Mouse (Mus musculus) cerebellum, adult 2 months (tissue): ENCODE measurements around the gene Map3k1. TPM values are rescaled to one million over a fixed set of nuclear protein-coding genes. Genes with fewer than 3 reads are reported as not detected.

Experiments
- DNase-seq, 2 experiments: peaks; one replicate each; pipeline ENCODE4 v3.0.0; 2021
- H3K27ac ChIP-seq: fragments of 200-500 bp; 2 replicates; pipeline ENCODE4 v1.5.1; 2012; ENCODE audit warnings: low read length, control low read depth, inconsistent platforms; ENCODE audit not compliant: insufficient read depth
- H3K27me3 ChIP-seq: fragments of 200-500 bp; 2 replicates; pipeline ENCODE4 v1.6.1; 2012; ENCODE audit warnings: inconsistent platforms, mild to moderate bottlenecking, low read length, moderate library complexity; ENCODE audit not compliant: control insufficient read depth, insufficient read depth
- H3K4me1 ChIP-seq: fragments of 200-500 bp; 2 replicates; pipeline ENCODE4 v1.6.1; 2011; ENCODE audit warnings: low read length; ENCODE audit not compliant: control insufficient read depth, insufficient read depth
- H3K4me3 ChIP-seq: fragments of 200-500 bp; replicated peaks from 2 replicates; pipeline ENCODE3; 2011; ENCODE audit warnings: mild to moderate bottlenecking, low read depth, low read length, control low read depth; ENCODE audit not compliant: insufficient read depth
- CTCF ChIP-seq: fragments of 200-500 bp; IDR thresholded peaks from 2 replicates; pipeline ENCODE4 v1.5.1; 2011; ENCODE audit warnings: low read depth, mild to moderate bottlenecking, control low read depth, low read length, moderate library complexity, borderline replicate concordance; ENCODE audit not compliant: insufficient read depth
- POLR2A ChIP-seq: fragments of 200-500 bp; IDR thresholded peaks from 2 replicates; pipeline ENCODE4 v1.6.1; 2011; ENCODE audit warnings: low read length, control low read depth, borderline replicate concordance; ENCODE audit not compliant: insufficient read depth
- WGBS: fragments of 180-500 bp; shearing (Covaris S2); methylation state at CpG from one replicate; pipeline ENCODE4 v1.1.7; 2018; 5-methylcytosine and 5-hydroxymethylcytosine counted together
- polyA plus RNA-seq: library from polyadenylated mRNA; depleted of rRNA; stranded (reverse); fragments of >200 nt; gene quantifications from 2 replicates; pipeline ENCODE4 v1.2.3, GENCODE M21; 2012

Map3k1 gene
- polyA plus RNA-seq, 1 experiment: 12.3 TPM

- Histone ChIP-seq H3K4me1 (no peaks in the 10 kb centered on the region), H3K27me3 (no peaks in the 10 kb centered on the region), H3K27ac (no peak overlapping the region), H3K4me3 (no peak overlapping the region)
- 94% methylated on average over 8 of the region's 8 CpGs for WGBS
- DNase-seq: no peak
- TF ChIP-seq CTCF: no peak
- TF ChIP-seq POLR2A: no peak
Observed at GRCm38 (mm10) chr13:111835787-111836186, 27.0 kb upstream of the Map3k1 start.

- Histone ChIP-seq H3K4me1 (no peaks in the 10 kb centered on the region), H3K4me3 (no peak overlapping the region), H3K27ac (no peak overlapping the region), H3K27me3 (no peaks in the 10 kb centered on the region)
- TF ChIP-seq POLR2A (no peak), CTCF (no peak)
- no peak for DNase-seq
- WGBS: 36% methylated on average over 11 of the region's 11 CpGs
Observed at GRCm38 (mm10) chr13:111834613-111835012, 25.8 kb upstream of the Map3k1 start.

- no peaks in the 10 kb centered on the region for H3K27me3 ChIP-seq
- H3K27ac ChIP-seq: no peak overlapping the region
- no peaks in the 10 kb centered on the region for H3K4me1 ChIP-seq
- WGBS: 23% methylated on average over 2 of the region's 2 CpGs
- TF ChIP-seq CTCF (no peak), POLR2A (no peak)
- H3K4me3 ChIP-seq: no peak overlapping the region
- DNase-seq: no peak
Observed at GRCm38 (mm10) chr13:111829473-111829872, 20.7 kb upstream of the Map3k1 start.

- no peak for TF ChIP-seq POLR2A
- no peak for TF ChIP-seq CTCF
- no peaks in the 10 kb centered on the region for H3K4me1 ChIP-seq
- DNase-seq: no peak
- 81% methylated on average over 4 of the region's 4 CpGs for WGBS
- H3K27ac ChIP-seq: no peak overlapping the region
- no peaks in the 10 kb centered on the region for H3K27me3 ChIP-seq
- no peak overlapping the region for H3K4me3 ChIP-seq
Observed at GRCm38 (mm10) chr13:111827481-111827880, 18.7 kb upstream of the Map3k1 start.

- H3K27ac ChIP-seq: no peak overlapping the region
- DNase-seq: no peak
- TF ChIP-seq CTCF: no peak
- TF ChIP-seq POLR2A: no peak
- H3K27me3 ChIP-seq: no peaks in the 10 kb centered on the region
- no peaks in the 10 kb centered on the region for H3K4me1 ChIP-seq
- 76% methylated on average over 4 of the region's 4 CpGs for WGBS
- H3K4me3 ChIP-seq: no peak overlapping the region
Observed at GRCm38 (mm10) chr13:111824178-111824577, 15.4 kb upstream of the Map3k1 start.

- WGBS: 88% methylated on average over 7 of the region's 7 CpGs
- H3K27me3 ChIP-seq: no peaks in the 10 kb centered on the region
- no peaks in the 10 kb centered on the region for H3K4me1 ChIP-seq
- no peak for TF ChIP-seq CTCF
- no peak for TF ChIP-seq POLR2A
- DNase-seq: no peak
- H3K4me3 ChIP-seq: no peak overlapping the region
- no peak overlapping the region for H3K27ac ChIP-seq
Observed at GRCm38 (mm10) chr13:111821727-111822375, 13.1 kb upstream of the Map3k1 start.

- DNase-seq: no peak
- no peak overlapping the region for H3K4me3 ChIP-seq
- TF ChIP-seq POLR2A (no peak), CTCF (no peak)
- no peak overlapping the region for H3K27ac ChIP-seq
- H3K27me3 ChIP-seq: no peaks in the 10 kb centered on the region; the same call in 1 of the 2 replicates
- H3K4me1 ChIP-seq: no peaks in the 10 kb centered on the region
- 75% methylated on average over 9 of the region's 9 CpGs for WGBS
Observed at GRCm38 (mm10) chr13:111819618-111820385, 11.0 kb upstream of the Map3k1 start.

GRCm38 (mm10) chr13:111819106-111819505 lies 10.3 kb upstream of the Map3k1 start:
- TF ChIP-seq POLR2A (no peak), CTCF (no peak)
- no peak overlapping the region for H3K27ac ChIP-seq
- no peaks in the 10 kb centered on the region for H3K4me1 ChIP-seq
- no peak for DNase-seq
- no peaks in the 10 kb centered on the region; the same call in 1 of the 2 replicates for H3K27me3 ChIP-seq
- no peak overlapping the region for H3K4me3 ChIP-seq
- WGBS: 75% methylated on average over 4 of the region's 4 CpGs
